Mouse (Mus musculus) adrenal gland, postnatal 0 days (tissue): ENCODE results near the gene Emc8. TPM values are rescaled to one million over a fixed set of nuclear protein-coding genes. Genes with fewer than 3 reads are reported as not detected.

Experiments
- polyA plus RNA-seq: library from polyadenylated mRNA; unstranded; fragments of >200 nt; fragmentation: Nextera tagmentation; extraction: Ambion mirVana; gene quantifications from 2 replicates; pipeline ENCODE4 v1.2.1, GENCODE M21; 2015

Gene Emc8
- polyA plus RNA-seq: 201 and 220 TPM in 2 replicates

DNA sequence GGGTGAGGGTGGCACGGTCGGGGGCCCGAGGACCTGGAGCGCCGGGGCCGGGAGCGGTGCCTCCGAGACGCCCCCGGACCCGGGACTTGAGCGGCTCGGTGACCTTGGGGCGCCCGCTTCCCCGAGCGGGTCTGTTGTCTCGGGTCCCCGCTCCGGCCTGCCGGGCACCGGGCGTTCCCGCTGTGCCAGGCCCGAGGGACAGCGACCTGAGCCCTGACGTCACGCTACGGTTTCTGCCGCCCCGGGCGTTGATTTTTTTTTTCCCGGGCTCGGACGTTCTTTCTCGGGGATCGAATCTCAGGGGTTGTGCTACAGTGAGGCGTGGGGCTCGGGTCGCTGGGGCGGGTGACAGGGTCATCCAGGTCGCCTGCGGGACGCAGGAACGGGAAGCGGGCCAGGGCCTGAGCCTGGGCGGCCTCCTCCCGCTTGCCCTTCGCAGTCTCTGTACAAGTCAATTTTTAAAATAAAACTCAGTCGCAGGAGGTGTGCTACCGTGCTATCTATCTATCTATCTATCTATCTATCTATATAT lies at the start of gene Emc8:
Gene Emc8, minus strand, starts transcription at position 200 of the 532 bp plus-strand sequence.

DNA sequence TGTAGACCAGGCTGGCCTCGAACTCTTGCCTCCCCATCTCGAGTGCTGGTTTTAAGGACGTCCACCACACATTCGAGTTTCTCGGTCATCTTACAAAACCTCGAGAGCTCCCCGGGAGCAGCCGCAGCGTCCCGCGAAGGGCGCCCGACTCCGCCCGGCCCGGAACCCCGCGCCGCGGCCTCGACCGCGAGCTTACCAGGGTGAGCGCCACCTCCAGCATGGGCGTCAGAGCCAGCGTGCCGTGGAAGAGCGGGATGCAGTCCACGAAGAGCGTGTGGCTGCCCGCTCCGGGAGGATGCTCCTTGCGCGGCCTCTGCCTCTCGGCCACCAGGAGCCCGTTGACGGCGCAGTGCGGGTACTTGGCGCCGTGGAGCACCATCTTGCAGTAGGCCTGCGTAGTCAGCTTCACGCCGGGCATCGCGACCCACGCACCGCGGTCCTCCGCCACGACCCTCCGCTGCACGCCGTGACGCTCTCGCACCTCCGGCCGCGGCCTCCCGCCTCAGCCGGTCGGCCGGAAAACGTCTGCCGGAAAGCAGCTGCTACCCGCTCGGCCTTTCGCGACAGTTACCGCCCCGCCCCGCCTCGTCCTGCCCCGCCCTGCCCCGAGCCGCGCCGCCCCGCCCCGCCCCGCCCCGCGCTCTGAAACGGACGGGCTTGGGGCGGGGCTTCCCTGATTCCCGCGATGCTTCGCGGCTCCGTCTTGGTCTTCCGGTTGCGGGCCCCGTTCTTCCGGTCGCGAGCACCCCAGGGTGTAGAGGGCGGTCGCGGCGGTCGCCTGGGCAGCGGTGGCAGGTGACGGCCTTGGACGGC lies 606 bp downstream of the Emc8 start, which contains the start of the genes Gm27021 and Cox4i1:
Gene Gm27021, minus strand, starts transcription at position 519 of the 813 bp plus-strand sequence.
Gene Cox4i1, plus strand, starts transcription at position 662 of the 813 bp plus-strand sequence.

DNA sequence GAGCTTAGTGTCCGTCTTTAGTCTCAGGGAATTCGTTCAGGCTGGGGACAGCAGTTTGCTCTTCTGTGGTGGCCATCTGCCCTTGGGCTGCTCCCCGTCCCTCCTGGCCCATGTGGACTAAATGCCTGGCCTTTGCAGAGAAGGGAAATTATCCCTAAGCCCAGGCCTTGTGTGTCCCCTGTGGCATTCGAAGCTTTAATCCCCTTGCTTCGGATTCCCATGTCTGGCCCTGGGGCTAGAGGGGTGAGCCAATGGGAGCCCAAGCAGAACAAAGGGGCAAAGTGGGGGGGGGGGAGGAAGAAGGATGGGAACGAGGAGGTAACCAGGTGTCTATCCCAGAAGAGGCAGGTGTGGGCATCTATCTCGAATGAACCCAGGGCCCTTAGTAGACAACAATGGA lies 20.8 kb downstream of the Emc8 start, which contains the start of gene 1190005I06Rik:
Gene 1190005I06Rik, minus strand, starts transcription at position 101 of the 400 bp plus-strand sequence.

Other genes with a start within 250 kb of the Emc8 start
- 60.6 and 71.9 TPM in 2 replicates for gene Gins2, start 79.3 kb downstream of the Emc8 start, polyA plus RNA-seq
- 6.3 TPM in 2 replicates for gene 1190005I06Rik, start 20.9 kb downstream of the Emc8 start, polyA plus RNA-seq
- gene Gm27021, start 494 bp downstream of the Emc8 start, polyA plus RNA-seq: 1.6 and 4.8 TPM in 2 replicates
- 1,499 and 1,618 TPM in 2 replicates for gene Cox4i1, start 351 bp downstream of the Emc8 start, polyA plus RNA-seq
- gene Irf8, start 67.8 kb upstream of the Emc8 start, polyA plus RNA-seq: 17.8 and 37.9 TPM in 2 replicates